Mouse (Mus musculus): ENCODE results near the gene Kif3a.

The Kif3a gene

DNA sequence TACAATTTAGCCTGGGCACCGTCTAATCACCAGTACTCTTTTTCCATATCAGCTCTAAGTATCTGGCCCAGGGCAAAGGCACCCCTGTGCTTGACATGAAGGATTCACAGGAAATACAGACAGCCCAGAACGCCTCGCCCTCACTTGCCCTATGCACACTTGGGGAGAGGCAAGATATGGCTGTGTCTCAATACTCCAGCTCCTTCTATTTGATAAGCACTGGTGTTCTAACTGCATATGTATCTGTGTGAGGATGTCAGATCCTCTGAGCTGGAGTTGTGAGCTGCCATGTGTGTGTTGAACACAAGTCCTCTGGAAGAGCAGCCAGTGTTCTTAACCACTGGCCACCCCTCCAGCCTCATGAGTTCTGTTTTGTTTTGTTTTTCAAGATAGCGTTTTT, 84.3 kb downstream of the Kif3a start:
- no peak for DNase-seq (ENCODE audit: inconsistent ontology term)

All from Muller cell, postnatal 12 days (primary cell).